Mouse (Mus musculus) olfactory bulb, adult 2 months (tissue): ENCODE measurements around the gene Trub2.

Experiments
- CTCF ChIP-seq: fragments of 200-500 bp; IDR thresholded peaks from 2 replicates; pipeline ENCODE4 v1.5.1; 2012; ENCODE audit warnings: low read depth, mild to moderate bottlenecking, low read length, moderate library complexity; ENCODE audit not compliant: insufficient read depth
- POLR2A ChIP-seq: fragments of 200-500 bp; IDR thresholded peaks from 2 replicates; pipeline ENCODE4 v1.6.1; 2012; ENCODE audit warnings: mild to moderate bottlenecking, low read depth, low read length, moderate library complexity; ENCODE audit not compliant: insufficient read depth

DNA sequence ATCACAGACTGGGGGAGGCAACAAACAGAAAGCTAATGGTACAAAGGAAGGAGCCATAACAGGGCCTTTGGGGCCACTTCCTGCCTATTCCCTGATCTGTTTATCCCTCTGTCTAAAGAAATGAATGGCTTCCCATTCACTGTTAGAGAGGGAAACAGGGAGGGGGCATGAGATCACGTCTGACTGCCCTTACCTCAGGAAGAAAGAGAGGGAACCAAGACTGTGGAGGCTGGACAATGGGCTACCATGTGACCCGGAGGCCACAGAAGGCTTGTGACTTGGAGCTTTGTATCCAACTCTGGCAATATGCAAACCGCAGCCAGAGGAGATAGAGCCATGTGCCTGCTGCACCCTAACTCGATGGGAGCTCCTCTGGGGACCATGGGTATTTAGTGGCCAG is 4.0 kb downstream of the Trub2 start:
- TF ChIP-seq CTCF = no peak
- TF ChIP-seq POLR2A = no peak
